Mouse (Mus musculus) liver (tissue): ENCODE measurements around the gene Nt5dc1.
"Not testable (repeated sequence)": the region's sequence is repeated elsewhere in the genome, so short reads cannot be mapped to it uniquely, and the experiment has no call there.

Experiments used
- DNase-seq: peaks from one replicate; pipeline ENCODE4 v3.0.0-alpha.2; 2020; ENCODE audit warnings: mixed read lengths

Nt5dc1 gene

GRCm38 (mm10) chr10:34309915-34310685 is 108.3 kb downstream of the Nt5dc1 start:
- DNase-seq: no peak

DNA sequence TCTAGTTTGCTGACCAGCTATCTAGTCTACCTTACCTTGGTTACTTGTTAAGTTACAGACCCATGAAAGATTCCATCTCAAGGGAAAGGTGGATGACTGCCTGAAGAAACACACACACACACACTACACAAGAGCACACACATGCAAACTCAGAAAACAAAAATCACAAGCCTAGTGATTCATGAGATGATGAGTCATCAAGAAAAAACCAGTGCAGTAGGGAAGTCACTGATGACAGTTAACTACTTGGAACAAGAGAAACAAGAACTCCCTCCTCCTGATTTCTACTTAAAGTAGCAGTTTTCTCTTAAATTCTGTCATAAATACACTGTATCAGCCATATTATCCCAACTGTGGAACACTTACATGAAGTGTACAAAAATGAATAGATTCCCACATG is 111.3 kb downstream of the Nt5dc1 start:
- DNase-seq: no peak

DNA sequence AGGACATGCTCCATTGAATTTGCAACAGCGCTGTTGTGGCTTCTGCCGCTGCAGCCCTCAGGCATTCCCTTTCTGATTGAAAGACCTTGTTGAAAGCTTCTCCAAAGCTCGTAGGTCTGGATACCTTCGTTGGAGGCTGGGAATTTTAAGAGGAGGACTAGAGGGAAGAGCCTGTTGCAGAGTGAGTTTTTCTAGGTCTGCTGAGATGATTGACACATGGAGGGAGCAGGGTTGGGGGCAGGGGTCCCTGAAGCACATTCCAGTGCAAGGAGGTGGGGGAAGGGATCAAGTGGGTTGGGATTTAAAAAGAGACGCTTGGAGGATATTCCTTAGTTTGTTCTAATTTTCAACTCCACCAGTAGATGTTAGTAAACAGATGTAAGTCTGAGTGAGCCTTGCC is 118.0 kb downstream of the Nt5dc1 start:
- DNase-seq: no peak

GRCm38 (mm10) chr10:34297980-34298753 is 120.2 kb downstream of the Nt5dc1 start:
- no peak for DNase-seq

GRCm38 (mm10) chr10:34297299-34297979 is 120.9 kb downstream of the Nt5dc1 start, which contains the start of gene Tspyl4:
Tspyl4 (plus strand) TSS chr10:34297442.
- DNase-seq: peak; percentile 87

- no peak for DNase-seq
Measured at GRCm38 (mm10) chr10:34296911-34297298, 121.4 kb downstream of the Nt5dc1 start.

- DNase-seq: peak; percentile 61
Measured at GRCm38 (mm10) chr10:34282420-34283238, 135.7 kb downstream of the Nt5dc1 start.

DNA sequence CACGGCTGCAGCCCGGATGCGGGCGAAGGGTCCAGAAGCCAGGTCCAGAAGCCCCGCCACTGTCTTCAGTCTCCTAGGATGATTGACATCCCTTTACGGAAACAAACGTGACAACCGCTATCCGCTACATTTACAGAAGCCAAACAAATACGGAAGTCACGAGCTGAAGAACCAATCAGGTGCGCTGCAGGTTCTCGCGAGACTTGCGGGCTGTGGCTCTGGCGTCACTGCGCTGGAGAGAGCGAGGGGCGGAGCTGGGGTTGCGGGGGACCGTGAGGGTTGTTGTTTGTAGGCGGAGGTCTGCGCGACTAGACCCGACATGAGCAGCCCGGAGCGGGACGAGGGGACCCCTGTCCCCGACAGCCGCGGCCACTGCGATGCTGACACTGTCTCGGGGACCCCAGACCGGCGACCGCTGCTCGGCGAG is 136.4 kb downstream of the Nt5dc1 start, which contains the start of gene Tspyl1:
Tspyl1 (plus strand) TSS at position 229 of the 427 bp plus-strand sequence.
- peak; percentile 99 for DNase-seq

DNA sequence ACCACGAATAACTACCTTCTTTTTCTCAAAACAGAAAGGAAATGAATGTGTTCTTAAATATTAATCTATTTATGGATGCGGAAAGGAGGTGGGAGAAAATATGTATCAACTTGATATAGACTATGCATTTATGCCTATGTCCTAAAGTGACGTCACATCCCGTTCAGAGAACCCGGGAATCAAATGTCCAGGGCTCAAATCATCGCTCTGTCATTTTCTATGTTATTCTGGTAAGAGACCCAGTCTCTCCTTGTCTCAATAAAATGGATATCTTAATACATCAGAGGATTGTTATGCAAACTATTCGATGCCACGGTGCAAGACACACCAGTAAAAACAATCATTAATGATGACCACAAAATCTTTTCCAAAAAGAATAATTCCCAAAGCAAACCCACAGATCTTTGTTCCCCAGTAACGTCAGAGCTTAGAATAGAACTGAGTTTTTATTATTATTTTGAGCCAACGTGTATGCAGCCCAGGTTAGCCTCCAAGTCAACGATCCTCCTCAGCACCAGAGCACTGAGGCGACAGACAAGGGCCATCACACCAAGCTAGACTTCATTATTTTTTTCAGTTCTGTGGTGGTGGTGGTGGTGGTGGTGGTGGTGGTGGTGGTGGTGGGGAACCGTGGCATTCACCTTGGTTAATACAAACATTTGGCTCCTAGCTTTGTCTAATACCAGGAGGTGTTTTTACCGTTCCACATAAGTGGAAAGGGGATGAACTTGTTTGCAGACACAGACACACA is 137.0 kb downstream of the Nt5dc1 start:
- no peak for DNase-seq

DNA sequence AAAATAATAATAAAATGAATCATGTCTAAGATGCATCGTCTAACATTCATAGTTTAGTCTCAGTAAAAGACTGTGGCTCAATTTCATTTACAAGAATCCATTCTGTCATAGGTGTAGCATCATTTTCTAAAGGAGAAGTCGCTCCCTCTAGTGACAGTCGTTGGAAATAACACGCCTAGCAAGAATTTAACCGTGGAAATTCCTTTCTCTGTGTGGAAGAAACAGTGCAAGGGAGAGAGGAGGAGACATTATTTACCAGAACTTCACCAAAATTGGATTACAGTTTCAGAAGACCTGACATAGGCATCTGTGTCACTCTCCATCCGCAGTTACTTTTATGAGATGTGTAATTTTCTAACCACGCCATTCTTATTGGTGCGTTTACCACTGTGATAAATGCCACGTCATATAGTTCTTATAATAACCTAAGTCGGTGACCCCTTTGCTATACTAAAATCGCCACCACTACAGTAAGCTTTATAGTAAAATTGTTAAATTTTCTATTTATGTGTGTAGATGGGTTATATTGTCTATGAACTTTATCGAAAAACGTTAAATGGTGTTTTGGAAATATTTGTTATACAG is 137.7 kb downstream of the Nt5dc1 start:
- DNase-seq: peak; percentile 54

DNA sequence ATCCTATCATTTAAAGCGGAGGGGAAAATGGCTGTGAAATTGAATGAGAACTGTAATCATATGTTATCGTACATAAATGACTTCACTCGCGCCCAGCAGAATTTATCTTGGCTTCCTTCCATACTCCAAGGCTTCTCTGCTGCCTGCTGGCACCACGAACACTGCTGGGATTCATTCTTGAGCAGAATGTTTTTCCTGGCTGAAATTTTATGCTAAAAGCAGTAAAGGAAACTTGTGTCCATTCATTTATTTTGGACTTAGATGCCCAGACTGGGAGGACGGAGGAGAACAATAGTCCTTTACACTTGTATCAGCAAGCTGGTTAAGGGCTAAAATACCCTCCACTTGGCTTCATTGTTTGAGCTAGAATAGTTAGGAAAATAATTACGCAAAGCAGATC is 146.7 kb downstream of the Nt5dc1 start:
- no peak for DNase-seq

DNA sequence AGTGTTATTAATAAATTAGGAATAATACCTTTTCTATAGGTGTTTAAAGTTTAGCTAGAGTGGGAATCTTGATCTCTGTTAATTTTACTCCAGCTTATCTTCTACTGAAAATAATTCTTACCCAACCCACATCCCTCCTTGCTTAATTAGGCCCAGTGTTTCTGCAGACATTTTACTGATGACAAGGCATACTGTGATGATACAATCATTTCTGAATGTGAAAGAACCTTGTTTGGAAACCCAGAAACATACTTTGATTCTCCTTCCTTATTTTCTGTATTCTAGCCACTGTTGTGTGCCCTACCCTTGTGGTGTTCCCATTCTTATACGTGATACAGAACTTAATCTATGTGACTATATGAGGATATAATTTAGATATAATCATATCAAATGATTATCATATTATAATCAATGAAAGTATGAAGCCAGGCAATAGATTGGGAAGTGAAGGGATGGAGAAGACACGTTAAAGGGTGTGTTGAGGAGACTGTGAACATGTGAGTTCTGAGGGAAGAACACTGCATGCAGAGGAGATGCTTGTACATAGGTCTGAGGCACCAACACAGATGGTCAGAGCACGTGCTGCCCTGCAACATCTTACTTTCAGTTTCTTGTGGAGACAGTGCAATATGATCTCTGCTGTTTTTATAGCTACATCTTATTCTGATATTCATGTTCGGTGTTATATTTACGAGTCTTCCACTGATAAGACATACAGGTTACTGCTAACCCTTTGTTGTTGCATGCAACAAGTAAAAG is 150.9 kb downstream of the Nt5dc1 start:
- DNase-seq: no peak

DNA sequence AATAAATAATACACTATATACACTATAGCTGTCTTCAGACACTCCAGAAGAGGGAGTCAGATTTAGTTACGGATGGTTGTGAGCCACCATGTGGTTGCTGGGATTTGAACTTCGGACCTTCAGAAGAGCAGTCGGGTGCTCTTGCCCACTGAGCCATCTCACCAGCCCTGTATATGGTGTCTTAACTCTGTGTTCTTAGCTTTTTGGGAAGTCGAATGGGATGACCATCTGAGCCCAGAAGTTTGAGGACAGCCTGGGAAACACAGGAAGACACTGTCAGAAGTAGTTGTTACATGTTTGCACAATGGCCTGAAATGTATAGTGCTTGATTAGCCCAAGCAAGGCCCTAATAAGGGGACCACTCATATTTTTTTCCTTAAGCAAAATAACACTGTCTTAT is 153.2 kb downstream of the Nt5dc1 start:
- no peak for DNase-seq

GRCm38 (mm10) chr10:34252833-34253232 is 165.5 kb downstream of the Nt5dc1 start:
- DNase-seq: not testable (repeated sequence)

- DNase-seq: peak; percentile 12
Measured at GRCm38 (mm10) chr10:34249594-34249993, 168.8 kb downstream of the Nt5dc1 start.

- no peak for DNase-seq
Measured at GRCm38 (mm10) chr10:34247757-34248156, 170.6 kb downstream of the Nt5dc1 start.

- DNase-seq: no peak
Measured at GRCm38 (mm10) chr10:34246106-34246505, 172.2 kb downstream of the Nt5dc1 start.

DNA sequence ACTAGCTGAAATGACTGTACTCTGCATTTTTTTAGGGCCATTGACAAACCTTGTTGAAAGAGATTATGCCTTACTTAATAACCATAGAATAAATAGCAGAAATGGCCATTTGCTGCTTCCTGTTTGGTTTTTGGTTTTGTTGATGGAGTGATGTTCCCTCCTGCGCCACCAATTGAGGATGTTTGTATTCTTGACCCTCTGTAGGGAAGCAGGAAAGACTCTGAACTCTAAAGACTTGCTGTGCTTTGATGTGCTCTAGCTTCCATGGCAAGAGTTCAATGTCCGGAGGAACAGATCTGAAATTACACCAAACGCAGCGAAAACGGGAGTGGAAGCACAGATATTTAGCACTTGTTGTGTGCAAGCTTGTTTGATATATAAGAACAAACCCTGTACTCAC is 173.6 kb downstream of the Nt5dc1 start:
- no peak for DNase-seq

DNA sequence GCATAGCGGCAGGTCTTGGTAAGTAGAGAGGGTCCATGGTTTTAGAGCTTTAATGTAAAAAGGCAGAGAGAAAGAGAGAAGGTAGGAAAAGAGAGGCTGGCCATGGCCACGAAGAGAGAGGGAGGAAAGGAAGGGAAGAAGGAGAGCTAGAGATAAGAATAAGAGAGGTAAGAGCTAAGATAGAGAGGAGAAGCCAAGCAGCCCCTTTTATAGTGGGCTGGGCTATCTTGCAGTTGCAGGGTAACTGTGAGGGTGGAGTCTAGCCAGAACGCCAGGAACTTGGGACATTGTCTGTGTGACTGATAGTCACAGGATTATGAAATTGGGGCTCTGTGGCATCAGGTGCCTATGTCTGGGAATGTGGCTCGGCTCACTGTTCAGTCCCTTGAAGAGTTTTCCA is 179.8 kb downstream of the Nt5dc1 start:
- peak; percentile 72 for DNase-seq
